Comparison of ENCODE assay signal across 26 mouse cellular contexts in genomic region chr11:47010166-47010565, GRCm38 (mm10).
DNase-seq lines count a peak whose midpoint lies in the region; TF ChIP-seq lines count a peak whose summit lies in the region.
"Had no signal": no experiment of that assay in that cellular context is flagged by ENCODE, and none has a peak within 500 bp of the region (broad histone marks: within the 10 kb centered on the region; RNA-seq: fewer than 3 reads in every experiment).

No protein-coding gene starts in this region.

- H3K27ac ChIP-seq in gastrocnemius, adult 2 months: no peak overlapping the region
- no peak overlapping the region for H3K27ac ChIP-seq in layer of hippocampus, adult 2 months
- H3K27ac ChIP-seq: heart, adult 2 months; heart, embryonic 13.5 days; hindbrain, embryonic 15.5 days; limb, embryonic 10.5 days; limb, embryonic 15.5 days; liver, embryonic 14.5 days; neural tube, embryonic 13.5 days; stomach, embryonic 15.5 days had no signal

- TF ChIP-seq POLR2A in brain, embryonic 14.5 days (IDR thresholded peaks at IDR 0.05; ENCODE audit: borderline replicate concordance, extremely low read depth, insufficient read depth, insufficient read length, poor library complexity, severe bottlenecking): no peak

- H3K4me3 ChIP-seq in gastrocnemius, adult 2 months: no peak overlapping the region
- H3K4me3 ChIP-seq in layer of hippocampus, adult 2 months: no peak overlapping the region
- H3K4me3 ChIP-seq: erythroblast, embryonic 14.5 days; heart, adult 2 months; heart, embryonic 13.5 days; hindbrain, embryonic 15.5 days; limb, embryonic 10.5 days; limb, embryonic 15.5 days; neural tube, embryonic 13.5 days; stomach, embryonic 15.5 days had no signal

- intact Hi-C loops in gastrocnemius, adult 2 months (cut with DNase I): loop anchor here (10.0 kb wide), 1 partner anchor 375 kb away; no protein-coding TSS in a partner anchor

- DNase-seq in gastrocnemius, adult 2 months: no peak
- no peak for DNase-seq in gastrocnemius, postnatal 10 days
- no peak for DNase-seq in layer of hippocampus, adult 2 months (ENCODE audit: low spot score in 2 of 2)
- DNase-seq in layer of hippocampus, adult 9-10 months (ENCODE audit: low spot score): no peak
- peak; percentile 20 for DNase-seq in brain, embryonic 14.5 days (ENCODE audit: low read depth)
- DNase-seq in retina, postnatal 1 day: peak; percentile 8
- DNase-seq in adrenal gland, postnatal 14 days: no peak
- DNase-seq: adrenal gland, adult 2 months; B cell, adult 2 months; cerebellum, adult 8-10 months; heart, adult 2 months; heart, postnatal 10 days; kidney, adult 9 months; kidney, postnatal 25 days; layer of hippocampus, postnatal 36 days; lung, embryonic 14.5 days; right cerebral cortex, postnatal 14 days; thymus, postnatal 14 days had no signal

- peak; percentile 7; the same call in 1 of the 2 replicates for TF ChIP-seq CTCF in gastrocnemius, adult 2 months (IDR thresholded peaks at IDR 0.05)
- peak; percentile 26; the same call in 1 of the 2 replicates for TF ChIP-seq CTCF in layer of hippocampus, adult 2 months (conservative IDR thresholded peaks at IDR 0.05)
- peak; percentile 0; the same call in 1 of the 2 replicates for TF ChIP-seq CTCF in brain, embryonic 14.5 days (IDR thresholded peaks at IDR 0.05; ENCODE audit: borderline replicate concordance, extremely low read depth, insufficient read depth, insufficient read length)

Comparison
In these comparisons a context has a peak if more than half of its experiments do, and no peak if none do; other contexts are left out.
1. DNase-seq: peak in brain, embryonic 14.5 days (single experiment) and retina, postnatal 1 day (single experiment); none in gastrocnemius, adult 2 months (single experiment), gastrocnemius, postnatal 10 days (single experiment), layer of hippocampus, adult 2 months (0 of 2), layer of hippocampus, adult 9-10 months (single experiment) and adrenal gland, postnatal 14 days (single experiment).
2. Peak in every context shown above with its lines, with median percentiles within 50 percentile points of each other: CTCF ChIP-seq.